Mouse (Mus musculus): Measurements from ENCODE around the gene Acox1.

The Acox1 gene

DNA sequence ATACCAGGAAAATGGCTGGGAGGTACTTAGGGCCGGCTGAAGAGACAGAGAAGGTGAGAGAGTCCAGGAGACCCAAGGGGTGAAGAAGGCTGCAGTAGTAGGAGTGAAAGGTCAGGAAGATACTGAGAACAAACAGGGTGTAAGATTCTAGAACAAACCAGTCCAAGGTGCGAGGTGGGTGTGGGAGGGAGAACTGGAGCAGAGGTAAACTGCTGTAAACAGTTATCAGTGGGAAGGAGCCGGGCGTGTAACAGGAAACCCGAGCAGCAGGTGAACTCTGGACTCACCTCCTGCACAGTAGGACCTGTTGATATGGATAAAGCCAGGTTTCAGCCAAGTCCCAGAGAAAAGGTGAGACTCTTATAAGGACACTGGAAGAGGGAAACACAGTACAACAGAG, 11.9 kb upstream of the Acox1 start:
- DNase-seq = no peak

- DNase-seq = no peak
Observed at GRCm38 (mm10) chr11:116209257-116209656, 10.4 kb upstream of the Acox1 start.

- no peak for DNase-seq
Observed at GRCm38 (mm10) chr11:116208660-116209059, 9.8 kb upstream of the Acox1 start.

DNA sequence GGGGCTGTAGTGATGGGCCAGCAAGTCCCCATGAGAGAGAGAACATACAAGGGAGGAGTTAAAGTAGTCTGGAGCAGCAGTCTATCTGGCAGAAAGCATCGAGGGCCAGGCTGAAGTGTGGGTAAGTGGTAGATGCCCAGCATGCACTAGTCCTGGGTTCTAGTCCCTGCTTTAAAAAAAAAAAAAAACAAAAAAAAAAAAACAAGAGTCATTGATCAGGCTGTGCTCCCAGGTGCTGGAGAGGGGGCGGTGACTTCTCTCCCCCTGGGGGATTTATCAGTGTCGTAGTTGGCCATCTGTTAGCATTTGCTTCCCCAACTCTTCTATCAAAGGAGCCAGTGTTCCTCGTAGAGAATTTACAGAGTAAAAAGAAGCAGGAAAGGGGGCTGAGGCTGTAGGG, 7.8 kb upstream of the Acox1 start:
- DNase-seq = no peak

DNA sequence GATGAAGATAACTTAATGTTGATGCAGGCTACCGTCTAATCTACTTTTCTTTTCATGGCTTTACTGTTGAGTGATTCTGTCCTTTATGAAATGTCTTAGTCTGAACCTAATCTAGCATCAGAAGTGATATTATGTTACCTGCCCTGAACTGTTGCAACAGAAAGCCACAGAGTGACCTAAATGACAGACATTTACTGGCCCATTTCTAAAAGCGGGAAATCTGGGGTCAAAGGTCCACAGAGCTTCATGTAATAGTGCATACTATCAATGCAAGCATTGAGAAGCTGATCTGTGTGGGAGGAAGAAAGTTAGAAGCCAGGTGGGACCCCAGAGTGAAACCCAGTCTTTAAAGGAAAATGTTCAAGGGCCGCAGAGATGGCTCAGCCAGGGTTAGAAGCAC, 4.3 kb upstream of the Acox1 start:
- DNase-seq = no peak

DNA sequence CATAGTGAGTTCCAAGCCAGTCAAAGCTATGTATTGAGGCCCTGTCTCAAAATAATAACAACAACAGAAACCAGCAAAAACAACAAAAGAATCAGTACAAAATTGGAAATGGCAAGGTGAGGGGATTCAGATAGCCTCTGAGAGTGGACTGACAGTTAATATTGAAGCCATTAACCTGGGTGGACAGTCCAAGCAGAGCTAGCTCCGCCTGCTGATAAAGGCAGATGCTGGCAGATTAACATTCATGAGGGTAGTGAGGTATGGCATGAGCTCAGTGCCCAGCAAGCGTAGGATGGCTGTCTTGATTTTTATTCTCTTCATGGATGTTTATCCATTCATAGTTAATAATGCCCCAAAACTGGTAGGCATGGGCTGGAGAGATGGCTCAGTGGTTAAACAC, 2.3 kb upstream of the Acox1 start:
- DNase-seq = no peak

DNA sequence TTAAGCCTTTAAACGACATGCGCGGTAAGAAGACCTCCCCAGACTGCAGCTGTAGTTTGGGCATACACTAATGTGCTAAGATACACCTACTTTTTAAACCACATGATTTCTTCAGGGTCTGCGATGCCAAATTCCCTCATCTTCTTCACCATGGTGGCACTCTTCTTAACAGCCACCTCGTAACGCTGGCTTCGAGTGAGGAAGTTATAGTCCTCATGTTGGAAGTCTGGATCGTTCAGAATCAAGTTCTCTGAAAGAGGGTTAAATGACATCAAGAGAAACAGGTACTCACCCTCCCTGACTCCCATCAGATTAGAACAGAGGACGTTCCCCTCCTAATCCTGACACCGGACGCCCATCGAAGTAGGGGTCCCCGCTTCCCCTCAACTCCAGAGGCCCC, 713 bp downstream of the Acox1 start:
- no peak for DNase-seq

DNA sequence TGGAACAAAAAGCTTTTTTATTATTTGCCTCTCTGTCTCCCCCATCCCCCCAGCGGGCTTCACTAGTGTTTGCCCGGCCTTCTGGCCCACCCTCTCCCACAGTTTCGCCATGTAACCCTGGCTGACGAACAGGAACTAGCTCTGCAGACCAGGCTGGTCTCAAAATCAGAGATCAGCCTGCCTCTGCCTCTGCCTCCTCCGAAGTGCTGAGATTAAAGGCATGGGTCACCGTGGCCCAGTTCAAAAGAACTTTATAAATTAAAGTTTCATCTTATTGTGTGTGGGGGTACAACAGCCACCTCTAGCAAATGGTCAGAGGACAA, 1.3 kb downstream of the Acox1 start:
- no peak for DNase-seq

DNA sequence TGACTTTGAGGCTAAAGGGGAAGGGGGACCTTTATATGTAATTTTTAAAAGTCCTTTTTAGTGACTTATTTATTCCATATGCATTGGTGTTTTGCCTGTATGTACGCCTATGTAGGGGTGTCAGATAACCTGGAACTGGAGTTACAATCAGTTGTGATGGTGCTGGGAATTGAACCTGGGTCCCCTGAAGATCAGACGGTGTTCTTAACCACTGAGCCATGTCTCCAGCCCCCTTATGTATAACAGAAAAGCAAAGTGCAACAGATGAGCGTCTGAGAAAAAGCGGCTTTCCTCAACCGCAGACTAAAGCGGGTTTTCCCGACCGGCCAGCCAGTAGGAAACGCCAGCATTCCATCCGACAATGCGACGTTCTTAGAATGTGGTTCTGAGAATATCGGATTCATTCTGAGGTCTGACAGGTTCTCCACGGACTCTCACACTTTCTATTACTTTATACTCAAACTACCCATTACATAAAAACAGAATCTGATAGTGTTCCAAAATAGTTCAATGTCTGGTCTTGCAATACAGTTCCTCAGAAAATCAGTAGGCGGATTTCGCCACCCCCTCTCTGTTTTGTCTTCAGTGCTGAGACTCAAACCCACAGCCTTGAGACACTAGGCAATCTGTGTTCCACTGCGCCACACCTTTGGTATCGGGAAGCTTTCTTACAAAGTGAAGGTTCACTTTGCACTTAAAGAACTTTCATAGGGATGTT, 1.8 kb downstream of the Acox1 start:
- DNase-seq = no peak

- DNase-seq = no peak
Observed at GRCm38 (mm10) chr11:116196336-116196735, 2.5 kb downstream of the Acox1 start.

DNA sequence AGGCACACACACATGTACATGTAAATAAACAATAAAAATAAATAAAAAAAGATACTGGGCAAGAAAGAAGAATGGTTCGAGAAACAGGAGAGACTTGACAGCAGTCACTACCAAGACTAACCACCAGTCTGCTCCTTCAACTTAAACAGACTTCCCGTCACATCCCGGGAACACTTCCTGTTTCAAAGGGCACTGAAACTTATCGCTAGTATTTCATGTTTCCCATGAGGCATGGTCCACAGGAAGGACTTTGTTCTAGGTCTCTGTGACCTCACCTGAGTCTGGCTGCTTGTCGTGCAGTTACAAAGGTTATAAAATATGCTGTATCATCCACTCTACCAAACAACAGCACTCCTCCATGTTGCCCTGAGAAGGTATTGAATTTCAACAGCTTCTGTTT, 3.6 kb downstream of the Acox1 start:
- no peak for DNase-seq

DNA sequence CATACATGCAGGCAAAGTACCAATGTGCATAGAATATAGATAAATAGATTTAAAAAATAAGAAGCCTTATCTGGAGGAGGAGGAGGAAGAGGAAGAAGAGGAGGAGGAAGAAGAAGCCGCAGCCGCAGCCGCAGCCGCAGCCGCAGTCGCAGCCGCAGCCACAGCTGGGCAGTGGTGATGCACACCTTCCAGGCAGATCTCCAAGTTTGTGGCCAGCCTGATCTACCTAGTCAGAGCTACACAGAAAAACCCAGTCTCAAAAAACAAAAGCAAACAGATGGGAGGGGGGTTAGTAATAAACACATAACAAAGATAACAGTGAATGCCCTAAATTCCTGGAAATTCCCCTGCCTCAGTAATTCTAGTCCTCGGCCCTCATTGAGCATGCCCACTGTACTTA, 4.2 kb downstream of the Acox1 start:
- no peak for DNase-seq

GRCm38 (mm10) chr11:116187226-116187930, 11.5 kb downstream of the Acox1 start:
- no peak for DNase-seq

DNA sequence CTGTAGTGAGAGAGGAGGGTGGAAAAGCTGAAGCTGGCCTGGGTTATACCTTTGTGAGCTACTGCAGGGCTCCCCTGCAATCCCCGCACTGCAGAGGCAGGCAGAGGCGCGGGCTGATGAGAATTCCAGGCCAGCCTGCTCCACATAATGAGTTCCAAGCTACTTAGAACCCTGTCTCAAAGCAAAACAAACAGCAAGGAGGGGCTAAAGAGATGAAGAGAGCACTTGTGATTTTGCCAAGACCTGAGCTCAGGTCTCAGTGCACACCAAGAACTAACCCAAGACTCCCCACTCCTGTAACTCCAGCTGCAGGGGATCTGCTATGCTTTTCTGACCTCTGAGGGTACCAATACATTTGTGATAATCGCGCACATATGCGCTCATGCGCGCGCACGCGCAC, 12.5 kb downstream of the Acox1 start:
- DNase-seq = no peak

GRCm38 (mm10) chr11:116185836-116186235, 13.0 kb downstream of the Acox1 start:
- no peak for DNase-seq

DNA sequence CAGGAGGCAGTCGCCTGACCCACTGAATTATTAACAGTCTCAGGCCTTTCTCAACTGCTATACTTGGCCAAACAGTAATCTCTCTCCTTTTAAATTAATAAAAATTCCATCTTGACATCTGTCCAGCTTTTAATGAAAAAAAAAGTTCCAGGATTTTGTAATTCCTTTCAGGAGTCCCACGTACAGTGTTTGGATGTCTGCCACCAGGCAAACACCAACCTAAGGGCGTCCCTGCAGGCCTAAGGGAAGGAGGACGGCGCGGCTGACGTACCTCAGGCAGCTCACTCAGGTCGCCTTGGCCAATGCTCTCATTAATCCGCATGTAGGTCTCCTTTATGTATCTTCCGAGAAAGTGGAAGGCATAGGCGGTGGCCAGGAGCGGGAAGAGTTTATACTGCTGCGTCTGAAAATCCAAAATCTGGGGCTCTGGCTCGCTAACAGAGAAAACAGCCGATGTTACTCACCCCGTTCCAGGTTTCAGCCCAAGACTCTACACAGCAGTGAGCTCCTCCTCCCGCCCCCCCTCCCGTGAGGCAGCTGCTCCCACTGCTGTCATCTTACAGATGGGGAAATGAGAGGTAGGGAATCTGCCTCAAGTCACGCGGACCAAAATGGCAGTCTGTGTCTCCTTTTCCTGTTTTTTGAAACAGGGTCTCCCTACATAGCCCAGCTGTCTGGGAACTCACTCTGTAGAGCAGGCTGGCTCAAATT, 20.3 kb downstream of the Acox1 start:
- no peak for DNase-seq

GRCm38 (mm10) chr11:116176010-116176409, 22.8 kb downstream of the Acox1 start:
- DNase-seq = no peak

GRCm38 (mm10) chr11:116174775-116175448, 23.9 kb downstream of the Acox1 start:
- no peak for DNase-seq

- DNase-seq = no peak
Observed at GRCm38 (mm10) chr11:116171959-116172358, 26.9 kb downstream of the Acox1 start.

GRCm38 (mm10) chr11:116170003-116170800, 28.6 kb downstream of the Acox1 start:
- no peak for DNase-seq

DNA sequence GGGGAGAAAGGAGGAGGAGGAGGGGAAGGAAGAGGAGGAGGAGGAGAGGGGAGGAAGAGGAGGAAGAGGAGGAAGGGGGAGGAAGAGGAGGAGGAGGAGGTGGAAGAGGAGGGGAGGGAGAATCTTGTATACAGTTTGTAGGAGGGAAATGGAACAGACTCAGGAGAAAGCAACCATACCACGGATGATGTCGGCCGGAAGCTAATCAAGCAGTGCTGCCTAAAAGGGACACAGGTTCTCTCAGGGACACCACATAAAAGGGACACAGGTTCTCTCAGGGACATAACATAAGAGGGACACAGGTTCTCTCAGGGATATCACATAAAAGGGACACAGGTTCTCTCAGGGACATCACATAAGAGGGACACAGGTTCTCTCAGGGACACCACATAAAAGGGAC, 29.6 kb downstream of the Acox1 start:
- DNase-seq = no peak

DNA sequence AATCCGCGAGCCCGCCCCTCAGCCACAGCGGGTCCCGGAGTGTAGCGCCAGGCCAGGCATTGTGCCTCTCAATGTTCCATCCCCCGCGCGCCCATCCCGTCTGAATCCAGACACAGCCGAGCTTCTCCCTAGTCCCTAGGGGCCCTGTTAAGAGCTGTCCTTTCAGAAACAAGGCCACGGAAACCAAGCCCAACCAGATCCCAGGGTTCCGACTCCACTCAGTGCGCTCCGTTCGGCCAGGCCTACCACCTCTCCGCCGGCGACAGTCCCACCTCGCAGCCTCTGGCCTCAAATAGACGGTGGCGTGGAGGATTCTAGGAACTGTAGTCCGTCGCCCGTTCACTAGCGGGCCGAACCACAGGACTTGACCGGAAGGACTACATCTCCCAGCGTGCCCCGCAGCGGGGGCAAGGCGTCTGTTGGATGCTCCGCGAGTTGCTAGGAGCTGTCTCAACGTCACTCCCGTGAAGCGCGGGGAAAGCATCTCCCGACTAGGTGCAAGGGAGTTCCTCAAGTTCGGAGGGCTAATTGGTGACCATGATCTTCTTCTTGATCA, 30.9 kb downstream of the Acox1 start, which contains the start of gene Fbf1:
Fbf1 (minus strand) TSS at position 283 of the 556 bp plus-strand sequence.
- DNase-seq = peak; percentile 95 to 99
